Mouse (Mus musculus) layer of hippocampus, postnatal 36 days (tissue): ENCODE data around the gene Mfap1a. TPM values are rescaled to one million over a fixed set of nuclear protein-coding genes. Genes with fewer than 3 reads are reported as not detected.
"Not testable (repeated sequence)": the region's sequence is repeated elsewhere in the genome, so short reads cannot be mapped to it uniquely, and the experiment has no call there.

Experiments used
- DNase-seq, 2 experiments: peaks; one replicate each; pipeline ENCODE4 v3.0.0; 2022
- total RNA-seq, 2 experiments: library from RNA; stranded (reverse); gene quantifications; 2 replicates each; pipeline ENCODE4 v1.2.3; 2021

Gene Mfap1a
- total RNA-seq = 10 to 100 TPM; 34.1 to 35.4 TPM

- peak; percentile 81 to 84 for DNase-seq
These were observed at the start of gene Mfap1a, which contains the start of gene Wdr76 for GRCm38 (mm10) chr2:121505942-121506882. Gene Mfap1a, minus strand, starts transcription at chr2:121506665. Gene Wdr76, plus strand, starts transcription at chr2:121506723.

- no peak for DNase-seq
These were observed 44.8 kb upstream of the Mfap1a start for GRCm38 (mm10) chr2:121551271-121551670.

- no peak for DNase-seq
These were observed 43.2 kb upstream of the Mfap1a start for GRCm38 (mm10) chr2:121549630-121550029.

GRCm38 (mm10) chr2:121544829-121545228, 38.4 kb upstream of the Mfap1a start:
- no peak for DNase-seq

GRCm38 (mm10) chr2:121525056-121525455, 18.6 kb upstream of the Mfap1a start:
- no peak for DNase-seq

DNA sequence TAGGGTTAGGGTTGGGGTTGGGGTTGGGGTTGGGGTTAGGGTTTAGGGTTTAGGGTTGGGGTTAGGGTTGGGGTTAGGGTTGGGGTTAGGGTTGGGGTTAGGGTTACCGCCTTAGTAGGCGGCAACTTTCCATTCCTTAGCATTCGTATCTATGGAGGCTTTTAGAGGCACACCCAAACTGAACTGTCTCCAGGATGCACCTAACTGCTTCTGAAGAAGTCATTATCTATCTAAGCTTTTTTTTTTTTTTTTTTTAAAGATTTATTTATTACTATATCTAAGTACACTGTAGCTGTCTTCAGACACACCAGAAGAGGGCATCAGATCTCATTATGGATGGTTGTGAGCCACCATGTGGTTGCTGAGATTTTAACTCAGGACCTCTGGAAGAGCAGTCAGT, 16.4 kb upstream of the Mfap1a start:
- not testable (repeated sequence) for DNase-seq

DNA sequence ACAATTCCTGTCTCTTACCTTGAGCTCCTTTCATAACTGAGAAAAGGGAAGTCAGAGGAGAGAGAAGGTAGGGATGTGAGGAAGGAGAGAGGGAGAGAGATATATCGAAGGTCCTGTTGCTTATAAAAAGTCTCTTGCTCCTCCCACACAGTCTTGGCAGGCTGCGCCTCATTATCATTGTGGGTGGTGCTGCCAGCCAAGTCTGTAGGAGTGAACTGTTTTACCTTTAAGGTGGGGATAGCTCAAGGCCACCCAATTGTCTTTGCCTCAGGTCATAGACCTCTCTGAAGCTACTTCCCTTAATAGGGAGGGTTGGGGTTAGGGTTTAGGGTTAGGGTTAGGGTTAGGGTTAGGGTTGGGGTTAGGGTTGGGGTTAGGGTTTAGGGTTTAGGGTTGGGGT, 15.5 kb upstream of the Mfap1a start:
- DNase-seq = no peak

DNA sequence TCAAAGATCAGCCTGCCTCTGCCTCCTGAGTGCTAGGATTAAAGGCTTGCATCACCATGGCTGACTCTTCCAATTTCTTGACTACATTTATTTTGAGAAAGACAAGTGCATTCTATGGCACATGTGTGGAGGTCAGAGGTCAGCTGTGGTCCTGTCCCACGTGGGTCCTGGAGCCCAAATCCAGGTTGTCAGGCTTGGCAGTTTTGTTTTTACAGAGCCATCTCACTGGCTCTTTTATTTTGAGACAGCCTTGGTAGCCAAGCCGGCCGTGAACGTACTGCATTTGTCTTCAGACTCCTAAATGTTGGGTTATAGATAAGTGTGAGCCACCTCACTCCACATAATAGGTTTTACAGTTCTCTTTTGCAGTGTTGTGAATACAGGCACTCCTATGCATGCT, 12.2 kb upstream of the Mfap1a start:
- DNase-seq = not testable (repeated sequence)

DNA sequence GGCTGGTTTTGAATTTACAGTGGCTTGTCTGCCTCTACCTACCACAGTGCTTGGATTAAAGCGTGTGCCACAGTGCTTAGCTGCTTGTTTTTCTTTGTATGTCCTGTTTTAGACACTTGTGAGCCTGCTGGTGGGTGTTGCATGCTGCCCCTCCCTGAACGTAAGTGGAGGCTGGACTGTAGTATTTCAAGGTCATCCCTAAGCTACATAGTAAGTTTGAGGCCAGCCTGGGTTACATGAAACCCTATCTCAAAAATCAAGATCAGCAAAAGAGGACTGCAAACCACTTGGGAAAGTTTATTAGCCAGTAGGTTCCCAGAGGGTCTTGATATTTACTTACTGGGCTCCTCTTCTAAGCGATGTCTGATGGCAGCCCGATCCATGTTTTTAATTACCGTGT, 11.6 kb upstream of the Mfap1a start:
- DNase-seq = no peak

DNA sequence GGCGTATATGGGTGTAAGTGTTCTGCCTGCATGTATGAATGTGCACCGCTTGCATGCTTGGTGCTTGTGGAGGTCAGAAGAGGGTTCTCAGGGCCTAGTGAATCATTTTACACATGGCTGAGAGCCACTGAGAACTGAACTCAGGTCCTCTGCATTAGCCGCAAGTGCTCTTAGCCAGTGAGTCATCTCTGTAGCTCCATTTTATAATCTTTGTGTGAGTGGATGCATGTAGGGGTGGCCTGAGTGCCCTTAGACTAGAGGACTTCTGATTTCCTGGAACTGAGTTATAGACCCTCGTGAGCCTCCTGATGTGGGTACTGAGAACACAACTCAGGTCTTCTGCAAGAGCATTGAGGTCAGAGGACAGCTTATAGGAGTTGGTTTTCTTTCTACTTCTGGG, 7.7 kb upstream of the Mfap1a start:
- DNase-seq = no peak

DNA sequence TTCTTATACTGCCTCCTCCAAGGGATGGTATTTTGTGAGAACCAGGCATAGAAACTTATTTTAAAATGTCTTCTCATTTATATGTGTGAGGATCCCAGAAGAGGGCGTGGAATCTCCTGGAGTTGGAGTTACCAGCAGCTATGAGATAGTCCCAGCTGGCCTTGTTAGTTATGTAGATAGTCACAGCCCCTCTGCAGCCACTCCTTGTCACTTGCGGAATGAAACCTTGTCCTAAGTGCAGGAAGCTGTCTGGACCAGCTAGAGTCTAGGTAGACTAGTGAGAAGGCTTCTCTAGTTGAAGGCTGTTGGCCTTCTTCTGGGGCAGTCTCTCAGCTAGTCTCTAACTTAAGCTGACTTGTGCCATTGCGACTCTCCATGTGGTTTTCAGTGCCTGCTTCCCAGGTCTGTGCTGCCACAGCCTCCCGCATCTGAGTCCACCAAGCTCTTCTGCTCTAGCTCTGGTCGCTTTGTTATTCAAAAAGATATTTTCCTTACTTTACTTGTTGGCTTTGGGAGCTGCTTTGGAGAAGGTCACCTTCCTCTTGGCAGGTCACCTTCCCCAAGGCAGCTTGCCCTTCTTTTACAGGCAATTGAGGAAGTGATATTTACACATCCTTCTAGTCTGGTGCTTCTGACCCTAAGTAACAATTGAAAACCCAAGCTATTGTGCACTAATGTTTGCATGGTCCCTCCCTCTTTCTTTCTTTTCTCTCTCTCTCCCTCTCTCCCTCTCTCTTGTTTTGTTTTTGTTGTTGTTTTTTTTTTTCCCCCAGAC, 6.7 kb upstream of the Mfap1a start:
- DNase-seq = not testable (repeated sequence)

- DNase-seq = no peak
These were observed 4.9 kb upstream of the Mfap1a start for GRCm38 (mm10) chr2:121511401-121511800.

DNA sequence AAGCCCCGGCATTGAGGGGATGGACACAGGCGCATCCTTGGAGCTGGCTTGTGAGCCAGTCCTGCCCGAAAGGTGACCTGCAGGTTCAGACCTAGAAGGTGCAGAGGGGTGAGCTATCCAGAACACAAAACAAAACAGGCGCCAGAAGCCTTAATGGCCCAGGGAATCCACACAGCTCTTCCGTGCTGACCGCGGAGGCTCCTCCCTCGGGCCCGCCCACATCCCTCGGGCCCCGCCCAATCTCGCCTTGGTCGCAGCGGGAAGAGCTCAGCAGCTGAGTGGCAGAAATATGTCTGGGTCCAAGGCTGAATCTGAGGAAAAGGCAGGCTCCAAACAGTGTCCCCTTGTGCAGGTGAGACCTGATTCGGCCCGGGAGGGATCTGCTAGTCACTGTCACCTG, 3.1 kb upstream of the Mfap1a start:
- DNase-seq = peak; percentile 48 to 54

DNA sequence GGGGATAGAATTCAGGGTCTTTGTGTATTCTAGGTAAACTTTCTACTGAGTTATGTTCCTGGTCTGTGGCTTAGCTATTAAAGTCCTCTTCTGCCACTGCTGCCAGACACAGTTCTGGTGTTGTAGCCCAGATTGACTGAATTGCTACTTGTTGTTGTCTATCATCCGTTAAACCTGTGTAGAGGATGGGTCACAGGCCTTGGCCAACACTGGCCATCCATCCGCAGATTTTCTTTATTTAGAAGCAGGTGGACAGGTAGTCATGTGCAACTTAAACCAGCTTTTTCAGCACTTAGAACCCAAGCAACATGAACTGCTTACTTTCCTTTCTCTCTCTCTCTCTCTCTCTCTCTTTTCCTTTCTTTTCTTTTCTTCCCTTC, 1.5 kb upstream of the Mfap1a start:
- DNase-seq = no peak

DNA sequence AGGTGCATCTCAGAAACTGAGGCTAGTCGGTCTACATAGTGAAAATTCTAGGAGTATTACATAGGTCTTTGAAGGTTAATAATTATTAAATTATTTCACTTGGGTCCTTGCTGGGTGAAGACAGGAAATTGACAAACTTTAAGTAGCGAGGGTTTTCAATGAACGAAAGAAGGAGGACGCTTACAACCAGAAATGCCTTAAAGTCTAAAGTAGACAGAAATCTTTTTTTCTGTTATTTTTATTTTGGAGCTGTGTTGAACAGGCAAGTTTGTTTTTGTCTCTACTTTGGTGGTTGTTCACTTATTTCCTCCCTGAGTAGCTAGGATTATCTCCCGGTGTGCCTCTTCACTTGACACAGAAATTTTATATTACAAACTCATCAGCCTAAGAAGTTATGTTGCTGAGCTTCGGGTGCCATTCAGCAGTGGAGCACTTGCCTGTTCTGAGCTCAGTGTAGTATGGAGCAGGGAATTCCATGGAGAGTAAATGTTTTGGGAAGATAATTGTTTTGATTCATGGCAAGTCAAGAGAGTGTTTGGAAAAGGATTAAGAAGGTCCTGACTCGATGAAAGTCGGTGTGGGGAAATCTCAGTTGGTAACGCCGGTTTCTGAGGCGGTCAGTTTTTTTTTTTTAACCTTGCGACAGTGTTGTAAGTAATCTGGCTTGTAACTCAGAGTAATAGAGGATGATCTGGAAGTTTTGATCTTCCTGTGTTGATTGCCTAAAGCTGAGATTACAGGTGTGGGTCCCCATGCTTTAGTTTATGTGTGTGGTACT, 897 bp upstream of the Mfap1a start:
- no peak for DNase-seq

DNA sequence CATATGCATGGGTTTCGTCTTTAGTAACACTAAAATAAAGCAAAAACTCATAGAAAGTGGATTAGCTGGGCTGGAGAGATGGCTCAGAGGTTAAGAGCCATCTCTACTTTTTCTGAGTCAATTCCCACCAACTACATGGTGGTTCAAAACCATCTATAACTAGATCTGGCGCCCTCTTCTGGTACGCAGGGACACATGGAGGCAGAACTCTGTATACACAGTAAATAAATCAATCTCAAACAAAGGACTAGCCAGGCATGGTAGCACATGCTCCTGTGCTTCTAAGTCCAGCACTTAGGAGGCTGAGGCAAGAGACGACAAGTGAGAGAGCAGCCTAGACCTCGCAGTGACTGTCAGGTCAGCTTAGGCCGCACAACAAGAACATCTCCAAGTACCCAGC, 4.9 kb downstream of the Mfap1a start:
- DNase-seq = not testable (repeated sequence)

GRCm38 (mm10) chr2:121484403-121484802, 22.1 kb downstream of the Mfap1a start:
- DNase-seq = not testable (repeated sequence)

DNA sequence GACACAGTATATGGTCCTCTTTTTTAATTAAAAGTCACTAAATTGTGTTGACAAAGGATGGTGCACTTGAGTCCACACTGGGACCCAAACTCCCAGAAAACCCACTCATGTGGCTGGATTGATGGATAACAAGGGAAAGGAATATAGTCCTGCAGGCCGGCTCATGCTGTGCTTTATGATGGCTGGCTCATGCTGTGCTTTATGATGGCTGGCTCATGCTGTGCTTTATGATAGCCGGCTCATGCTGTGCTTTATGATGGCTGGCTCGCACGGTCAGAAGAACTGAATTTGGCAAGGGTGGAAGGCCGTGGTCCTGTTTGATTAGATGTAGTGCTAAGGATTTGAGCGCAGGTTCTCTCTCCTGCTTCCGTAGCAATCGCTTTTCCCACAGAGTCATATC, 22.9 kb downstream of the Mfap1a start:
- no peak for DNase-seq

GRCm38 (mm10) chr2:121480916-121481315, 25.5 kb downstream of the Mfap1a start:
- DNase-seq = not testable (repeated sequence)

GRCm38 (mm10) chr2:121480498-121480897, 26.0 kb downstream of the Mfap1a start:
- no peak for DNase-seq

GRCm38 (mm10) chr2:121477491-121478266, 28.8 kb downstream of the Mfap1a start:
- DNase-seq = no peak

DNA sequence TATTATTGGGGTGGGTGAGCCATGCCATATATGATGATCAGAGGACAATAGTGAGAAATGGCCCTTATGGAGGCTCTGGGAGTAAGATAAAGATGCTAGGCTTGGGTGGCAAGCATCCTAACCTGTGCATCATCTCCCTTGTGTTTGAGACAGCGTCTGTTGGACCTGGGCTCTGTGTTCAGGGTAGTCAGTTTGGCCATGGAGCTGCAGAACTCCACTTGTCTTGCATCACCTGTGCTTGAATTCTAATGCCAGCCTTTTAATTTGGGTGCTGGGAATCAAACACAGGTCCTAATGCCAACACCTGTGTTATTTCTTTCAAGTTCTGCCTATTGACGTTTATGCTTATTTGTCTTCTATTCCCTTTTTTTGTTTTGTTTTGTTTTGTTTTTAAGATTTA, 31.2 kb downstream of the Mfap1a start:
- DNase-seq = not testable (repeated sequence)
